In the genomic region with DNA sequence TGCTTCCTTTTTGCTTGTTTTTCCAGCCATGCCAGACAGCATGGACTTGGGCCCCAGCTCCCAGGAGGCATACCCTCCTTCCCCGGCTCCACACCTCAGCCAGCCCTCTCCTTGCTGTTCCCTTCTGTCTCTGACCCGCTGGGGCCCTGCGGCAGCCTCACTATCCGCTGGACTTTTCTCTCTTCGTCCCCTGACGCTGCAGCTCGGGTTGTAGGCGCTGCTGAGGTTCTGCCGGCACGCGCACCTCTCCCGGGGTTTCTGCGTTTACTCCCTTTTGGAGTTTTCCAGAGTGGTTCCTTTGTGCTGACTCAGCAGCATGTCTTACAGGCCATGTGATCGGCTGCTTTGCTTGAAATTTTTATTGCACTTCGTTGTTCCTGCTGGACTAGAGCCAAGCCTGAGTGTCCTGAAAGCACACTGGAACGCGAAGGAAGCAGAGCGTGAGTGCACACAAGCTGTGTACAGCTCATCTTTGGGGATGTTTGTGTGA, we compare ENCODE assay signal across 8 mouse cellular contexts. TPM values are rescaled to one million over a fixed set of nuclear protein-coding genes. Genes with fewer than 3 reads are reported as not detected.
A peak's percentile ranks its signal among the peaks of the same experiment; 100 is the strongest.
DNase-seq lines count a peak whose midpoint lies in the region; ATAC-seq and TF ChIP-seq lines count a peak whose summit lies in the region.

No protein-coding gene starts in this region.

- peaks cover 86% of the 10 kb centered on the region for H3K79me3 ChIP-seq in C2C12 (ENCODE audit: low read depth)

- H3K9me3 ChIP-seq in forebrain, embryonic 14.5 days (replicated peaks; ENCODE audit: control insufficient read depth, low read length) = no peaks in the 10 kb centered on the region
- H3K9me3 ChIP-seq in liver, embryonic 15.5 days (replicated peaks) = no peaks in the 10 kb centered on the region
- H3K9me3 ChIP-seq in neural tube, embryonic 15.5 days (replicated peaks) = no peaks in the 10 kb centered on the region

- H3K9ac ChIP-seq in forebrain, embryonic 14.5 days (ENCODE audit: low read length) = peak overlapping the region; percentile 45
- no peak overlapping the region for H3K9ac ChIP-seq in liver, embryonic 15.5 days
- H3K9ac ChIP-seq in neural tube, embryonic 15.5 days (replicated peaks) = peak overlapping the region; percentile 24

- DNase-seq in forebrain, embryonic 14.5 days (ENCODE audit: low spot score) = peak; percentile 86
- DNase-seq in heart, postnatal 10 days = peak; percentile 83 to 87
- peak; percentile 92 for DNase-seq in large intestine, adult 2 months (ENCODE audit: low read depth, low spot score)
- no peak for DNase-seq in B cell, adult 2 months

- H3K4me1 ChIP-seq in forebrain, embryonic 14.5 days (ENCODE audit: control insufficient read depth, insufficient read depth, low read length) = peaks cover 12% of the 10 kb centered on the region
- peaks cover 19% of the 10 kb centered on the region for H3K4me1 ChIP-seq in liver, embryonic 15.5 days (replicated peaks)
- peaks cover 16% of the 10 kb centered on the region for H3K4me1 ChIP-seq in neural tube, embryonic 15.5 days

- peaks cover 4% of the 10 kb centered on the region for H3K36me3 ChIP-seq in C2C12 (ENCODE audit: control insufficient read depth, insufficient read depth)
- H3K36me3 ChIP-seq in forebrain, embryonic 14.5 days (ENCODE audit: control insufficient read depth, insufficient read depth, low read length) = no peaks in the 10 kb centered on the region
- no peaks in the 10 kb centered on the region for H3K36me3 ChIP-seq in liver, embryonic 15.5 days (replicated peaks)
- H3K36me3 ChIP-seq in neural tube, embryonic 15.5 days = no peaks in the 10 kb centered on the region

- no peak overlapping the region for H3K4me3 ChIP-seq in C2C12 (ENCODE audit: insufficient read depth, poor library complexity, severe bottlenecking)
- peak overlapping the region; percentile 19 for H3K4me3 ChIP-seq in forebrain, embryonic 14.5 days (ENCODE audit: low read depth, low read length)
- H3K4me3 ChIP-seq in liver, embryonic 15.5 days (replicated peaks) = 0 out of 2 replicates have a peak overlapping the region, but pooled peaks have one; percentile 16
- H3K4me3 ChIP-seq in neural tube, embryonic 15.5 days (replicated peaks) = peak overlapping the region; percentile 32

- H3ac ChIP-seq in C2C12 (ENCODE audit: control insufficient read depth, insufficient read length, low read depth) = no peak overlapping the region

- TF ChIP-seq CTCF in C2C12 (IDR thresholded peaks at IDR 0.05; ENCODE audit: control insufficient read depth, insufficient read depth, insufficient read length) = no peak

- peaks cover 99% of the 10 kb centered on the region for H3K79me2 ChIP-seq in C2C12 (ENCODE audit: control insufficient read depth, insufficient read depth)

- peak overlapping the region; percentile 51 for H3K4me2 ChIP-seq in forebrain, embryonic 14.5 days (ENCODE audit: low read length)
- H3K4me2 ChIP-seq in liver, embryonic 15.5 days = peak overlapping the region; percentile 50
- peak overlapping the region; percentile 64 for H3K4me2 ChIP-seq in neural tube, embryonic 15.5 days

- no peaks in the 10 kb centered on the region for H3K27me3 ChIP-seq in C2C12 (ENCODE audit: control insufficient read depth, insufficient read depth, insufficient read length)
- no peaks in the 10 kb centered on the region for H3K27me3 ChIP-seq in forebrain, embryonic 14.5 days (replicated peaks; ENCODE audit: control insufficient read depth, insufficient read depth, low read length)
- H3K27me3 ChIP-seq in liver, embryonic 15.5 days = no peaks in the 10 kb centered on the region
- no peaks in the 10 kb centered on the region for H3K27me3 ChIP-seq in neural tube, embryonic 15.5 days (replicated peaks)

- ATAC-seq in cerebellum, adult (ENCODE audit: insufficient number of reproducible peaks, low FRiP score, low TSS enrichment) = peak; percentile 31; the same call in 1 of the 2 replicates
- ATAC-seq in forebrain, embryonic 14.5 days = no peak
- no peak for ATAC-seq in liver, embryonic 15.5 days (ENCODE audit: insufficient read depth)
- ATAC-seq in neural tube, embryonic 15.5 days (ENCODE audit: low FRiP score) = no peak

- WGBS in forebrain, embryonic 14.5 days = 12% methylated on average over 18 of the region's 18 CpGs
- 2% methylated on average over 18 of the region's 18 CpGs for WGBS in large intestine, adult 2 months
- 44% methylated on average over 18 of the region's 18 CpGs for WGBS in liver, embryonic 15.5 days (ENCODE audit: insufficient replicate concordance)
- WGBS in neural tube, embryonic 15.5 days = 7% methylated on average over 18 of the region's 18 CpGs

- intact Hi-C loops in heart, postnatal 10 days (cut with DNase I) = no loop called here

- 0 out of 2 replicates have a peak overlapping the region, but pooled peaks have one; percentile 9 for H3K27ac ChIP-seq in forebrain, embryonic 14.5 days (ENCODE audit: low read depth, low read length)
- H3K27ac ChIP-seq in liver, embryonic 15.5 days (replicated peaks) = peak overlapping the region; percentile 61
- H3K27ac ChIP-seq in neural tube, embryonic 15.5 days (replicated peaks) = peak overlapping the region; percentile 69

TF ChIP-seq in C2C12, 6 proteins besides CTCF, POLR2A, EP300 and RAD21:
- no peak for TF ChIP-seq MYOG (IDR thresholded peaks at IDR 0.05; ENCODE audit: control insufficient read depth, extremely low read depth, insufficient read length)
- TF ChIP-seq MYOD1 (IDR thresholded peaks at IDR 0.05; ENCODE audit: control insufficient read depth, insufficient read length, low read depth) = no peak
- TF ChIP-seq CEBPB (IDR thresholded peaks at IDR 0.05; ENCODE audit: low read depth) = no peak
- TF ChIP-seq USF1 (IDR thresholded peaks at IDR 0.05; ENCODE audit: low read depth) = peak; percentile 13
- no peak for TF ChIP-seq FOSL1 (IDR thresholded peaks at IDR 0.05; ENCODE audit: insufficient read depth, low read length, poor library complexity, severe bottlenecking)

RNA-seq across cellular contexts. Expression of gene Snx9, which starts 8.3 kb away (rescaled TPM):
- polyA plus RNA-seq in C2C12 (2012; fragmentation: generic; extraction: Trizol) = 57.5 TPM
- polyA plus RNA-seq in forebrain, embryonic 14.5 days (2014; fragmentation: Nextera tagmentation; extraction: Ambion mirVana) = 6.7 and 6.8 TPM in 2 replicates
- total RNA-seq in heart, postnatal 10 days (2021) = 10 to 100 TPM; 37.7 to 41.0 TPM
- 42.8 and 75.3 TPM in 2 replicates for polyA plus RNA-seq in large intestine, adult 2 months (2012; rRNA removed)
- 11.9 and 13.4 TPM in 2 replicates for polyA plus RNA-seq in liver, embryonic 15.5 days (2015; fragmentation: Nextera tagmentation; extraction: Ambion mirVana)
- 8.1 and 12.6 TPM in 2 replicates for polyA plus RNA-seq in neural tube, embryonic 15.5 days (2015; fragmentation: Nextera tagmentation; extraction: Ambion mirVana)

Comparison
In these comparisons a context has a peak if more than half of its experiments do, and no peak if none do; other contexts are left out.
1. DNase-seq: peak in forebrain, embryonic 14.5 days (single experiment), heart, postnatal 10 days (2 of 2) and large intestine, adult 2 months (single experiment); none in B cell, adult 2 months (0 of 2).
2. H3K27ac ChIP-seq: peak in every context shown above with its lines; median percentile 69 in neural tube, embryonic 15.5 days; 61 in liver, embryonic 15.5 days; 9 in forebrain, embryonic 14.5 days.
3. Peak in every context shown above with its lines, with median percentiles within 50 percentile points of each other: H3K4me2 ChIP-seq.